Mouse (Mus musculus) heart, embryonic 14.5 days (tissue): ENCODE data around the gene Wbp1l. TPM values are rescaled to one million over a fixed set of nuclear protein-coding genes. Genes with fewer than 3 reads are reported as not detected.
A peak's percentile ranks its signal among the peaks of the same experiment; 100 is the strongest.
"Not testable (repeated sequence)": the region's sequence is repeated elsewhere in the genome, so short reads cannot be mapped to it uniquely, and the experiment has no call there.

Source experiments
- ATAC-seq: fragments of 200-750 bp; cut with Nextera tagmentation; 2 replicates; pipeline ENCODE4 v1.8.0; 2017; ENCODE audit warnings: low read depth, moderate TSS enrichment; ENCODE audit not compliant: insufficient number of reproducible peaks, insufficient read depth, low FRiP score
- H3K27ac ChIP-seq, 2 experiments: fragments of 200-500 bp in 1 of 2; fragments of 300-500 bp in 1 of 2; sonication (generic) in 1 of 2; replicated peaks in 1 of 2; 2 replicates each; pipeline ENCODE4 v1.5.1; 2012 to 2014; ENCODE audit warnings: low read depth in 2 of 2, low read length in 2 of 2, control low read depth in 1 of 2, mild to moderate bottlenecking in 1 of 2, mixed read lengths in 1 of 2; ENCODE audit not compliant: control insufficient read depth in 1 of 2, insufficient read depth in 1 of 2
- H3K27me3 ChIP-seq: fragments of 300-500 bp; sonication (generic); 2 replicates; pipeline ENCODE4 v1.6.1; 2014; ENCODE audit warnings: mild to moderate bottlenecking, low read length, control low read depth; ENCODE audit not compliant: control insufficient read depth, insufficient read depth
- H3K36me3 ChIP-seq: fragments of 300-500 bp; sonication (generic); 2 replicates; pipeline ENCODE4 v1.6.1; 2014; ENCODE audit warnings: mild to moderate bottlenecking, control low read depth, low read length, mixed read lengths; ENCODE audit not compliant: control insufficient read depth, insufficient read depth
- H3K4me1 ChIP-seq, 2 experiments: fragments of 200-500 bp in 1 of 2; fragments of 300-500 bp in 1 of 2; sonication (generic) in 1 of 2; 2 replicates each; pipeline ENCODE4 v1.6.1; 2012 to 2014; ENCODE audit warnings: low read length in 2 of 2, control low read depth in 1 of 2, mixed read lengths in 1 of 2; ENCODE audit not compliant: control insufficient read depth in 2 of 2, insufficient read depth in 2 of 2
- H3K4me2 ChIP-seq: fragments of 300-500 bp; sonication (generic); 2 replicates; pipeline ENCODE4 v1.6.1; 2014; ENCODE audit warnings: mild to moderate bottlenecking, low read length
- H3K4me3 ChIP-seq, 2 experiments: fragments of 200-500 bp in 1 of 2; fragments of 300-500 bp in 1 of 2; sonication (generic) in 1 of 2; 2 replicates each; pipeline ENCODE4 v1.5.1; 2012 to 2014; ENCODE audit warnings: low read length in 2 of 2, mild to moderate bottlenecking in 2 of 2, control low read depth in 1 of 2, low read depth in 1 of 2, moderate library complexity in 1 of 2; ENCODE audit not compliant: control insufficient read depth in 1 of 2, insufficient read depth in 1 of 2
- H3K9ac ChIP-seq: fragments of 300-500 bp; sonication (generic); 2 replicates; pipeline ENCODE4 v1.6.1; 2014; ENCODE audit warnings: mild to moderate bottlenecking, low read length
- H3K9me3 ChIP-seq: fragments of 300-500 bp; sonication (generic); 2 replicates; pipeline ENCODE4 v1.6.1; 2016; ENCODE audit warnings: low read length, control low read depth; ENCODE audit not compliant: control insufficient read depth
- WGBS: fragments of 180-500 bp; shearing (Covaris S2); extraction: QIAGEN DNeasy Blood & Tissue Kit; methylation state at CpG from one replicate; pipeline ENCODE4 v1.1.7; 2014; 5-methylcytosine and 5-hydroxymethylcytosine counted together
- polyA plus RNA-seq: library from polyadenylated mRNA; unstranded; fragments of >200 nt; fragmentation: Nextera tagmentation; extraction: Ambion mirVana; gene quantifications from 2 replicates; pipeline ENCODE4 v1.2.1, GENCODE M21; 2014

The Wbp1l gene
- polyA plus RNA-seq, 1 experiment from 2014 or later: 48.8 TPM

DNA sequence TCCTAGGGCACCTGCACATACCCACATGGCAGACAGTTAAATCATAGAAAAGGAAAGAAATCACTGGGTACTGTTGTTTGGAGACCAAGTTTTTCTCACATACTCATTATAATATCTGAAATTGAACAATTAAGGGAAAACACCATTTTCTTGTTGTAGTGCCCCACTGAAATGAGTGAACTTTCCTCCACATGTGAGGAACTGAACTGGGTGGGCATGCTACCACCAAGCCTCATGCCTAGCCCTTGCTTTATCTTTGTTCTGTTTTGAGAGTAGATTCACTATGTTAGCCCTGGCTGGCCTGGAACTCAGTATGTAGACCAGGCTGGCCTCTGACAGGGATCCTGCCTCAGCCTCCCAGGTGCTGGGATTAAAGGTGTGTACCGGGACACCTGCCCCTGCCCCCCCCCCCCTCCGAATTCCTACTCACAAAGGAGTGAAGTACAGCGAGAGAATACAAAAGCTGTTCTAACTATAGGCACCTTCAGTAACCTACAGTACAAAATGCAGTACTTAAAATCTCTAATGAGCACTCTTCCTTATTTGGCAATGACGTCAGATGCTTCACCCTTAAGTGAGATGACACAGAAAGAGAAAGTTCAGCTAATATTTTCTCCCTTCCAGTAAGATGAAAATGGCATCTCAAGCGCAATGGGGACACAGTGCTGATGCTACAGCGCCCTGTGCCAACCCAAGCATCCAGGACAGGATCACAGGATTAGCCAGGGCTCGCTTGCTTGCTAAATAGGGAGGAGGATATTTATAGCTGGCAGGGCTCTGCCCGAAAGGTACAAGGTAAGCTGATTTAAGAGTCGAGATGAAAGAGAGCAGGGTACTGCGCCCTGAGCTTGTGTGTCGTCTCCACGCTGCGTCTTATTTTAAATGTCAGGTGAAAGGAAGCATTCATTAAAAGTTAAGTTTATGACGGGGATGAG, 36.0 kb upstream of the Wbp1l start:
- Histone ChIP-seq H3K4me2 (peak overlapping the region; percentile 2), H3K9me3 (no peaks in the 10 kb centered on the region), H3K36me3 (peaks cover 3% of the 10 kb centered on the region; the same call in 1 of the 2 replicates), H3K27me3 (no peaks in the 10 kb centered on the region), H3K4me3 (no peak overlapping the region), H3K9ac (no peak overlapping the region), H3K4me1 (peaks cover 10 to 19% of the 10 kb centered on the region in 2 experiments), H3K27ac (peak overlapping the region; percentile 39 to 60)
- WGBS: 52% methylated on average over 14 of the region's 14 CpGs
- ATAC-seq: no peak

DNA sequence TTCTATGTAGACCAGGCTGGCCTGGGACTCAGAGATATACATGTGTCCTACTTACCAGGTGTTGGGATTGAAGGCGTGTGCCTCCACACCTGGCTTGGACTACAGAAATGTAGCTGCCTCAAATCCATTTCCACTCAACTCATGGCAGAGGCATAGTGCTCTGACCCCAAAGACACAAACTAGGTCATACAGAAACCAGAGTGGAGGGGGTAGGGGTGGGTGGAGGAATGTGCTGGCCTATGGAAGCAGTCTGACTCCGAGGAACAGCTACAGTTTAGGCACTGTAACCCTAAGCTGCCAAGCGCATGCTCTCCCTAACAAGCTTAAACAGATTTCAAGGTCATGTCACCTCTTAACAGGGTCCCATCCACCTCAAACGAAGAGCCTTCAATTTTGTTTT, 35.3 kb upstream of the Wbp1l start:
- 58% methylated on average over 4 of the region's 4 CpGs for WGBS
- ATAC-seq: no peak
- H3K27ac ChIP-seq: peak overlapping the region; percentile 39 to 54

DNA sequence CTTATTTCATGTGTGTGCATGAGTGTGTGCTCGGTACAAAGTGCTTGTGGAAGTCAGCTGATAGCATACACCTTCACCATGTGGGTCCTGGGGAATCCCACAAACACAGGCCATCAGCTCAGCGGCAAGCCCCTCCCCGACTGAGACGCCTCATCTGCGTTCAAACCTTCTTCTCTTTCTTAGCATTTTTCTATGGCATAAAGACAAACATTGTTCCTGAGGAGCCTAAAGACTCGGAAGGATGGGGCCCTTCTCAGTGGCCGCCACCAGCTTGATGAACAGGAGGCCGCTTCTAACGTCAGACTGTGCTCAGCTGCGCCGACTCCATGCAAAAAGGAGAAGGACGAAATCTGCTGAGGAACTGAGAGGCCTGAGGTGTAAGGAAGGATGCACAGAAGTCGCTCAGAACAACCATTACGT, 34.8 kb upstream of the Wbp1l start:
- H3K4me2 ChIP-seq: no peak overlapping the region
- no peaks in the 10 kb centered on the region for H3K9me3 ChIP-seq
- ATAC-seq: no peak
- peaks cover 10 to 19% of the 10 kb centered on the region in 2 experiments for H3K4me1 ChIP-seq
- H3K4me3 ChIP-seq: no peak overlapping the region
- H3K36me3 ChIP-seq: no peaks in the 10 kb centered on the region
- H3K9ac ChIP-seq: no peak overlapping the region
- H3K27ac ChIP-seq: peak overlapping the region in 1 of 2 experiments; percentile 39; a peak in 1 of 4 replicates
- H3K27me3 ChIP-seq: no peaks in the 10 kb centered on the region
- 82% methylated on average over 14 of the region's 14 CpGs for WGBS

More for the DNA sequence above, 35.3 kb upstream of the Wbp1l start:
- Histone ChIP-seq H3K9me3 (no peaks in the 10 kb centered on the region), H3K4me2 (no peak overlapping the region; the same call in 1 of the 2 replicates), H3K9ac (no peak overlapping the region), H3K27me3 (no peaks in the 10 kb centered on the region), H3K4me1 (peaks cover 10 to 19% of the 10 kb centered on the region in 2 experiments), H3K4me3 (no peak overlapping the region), H3K36me3 (no peaks in the 10 kb centered on the region)

DNA sequence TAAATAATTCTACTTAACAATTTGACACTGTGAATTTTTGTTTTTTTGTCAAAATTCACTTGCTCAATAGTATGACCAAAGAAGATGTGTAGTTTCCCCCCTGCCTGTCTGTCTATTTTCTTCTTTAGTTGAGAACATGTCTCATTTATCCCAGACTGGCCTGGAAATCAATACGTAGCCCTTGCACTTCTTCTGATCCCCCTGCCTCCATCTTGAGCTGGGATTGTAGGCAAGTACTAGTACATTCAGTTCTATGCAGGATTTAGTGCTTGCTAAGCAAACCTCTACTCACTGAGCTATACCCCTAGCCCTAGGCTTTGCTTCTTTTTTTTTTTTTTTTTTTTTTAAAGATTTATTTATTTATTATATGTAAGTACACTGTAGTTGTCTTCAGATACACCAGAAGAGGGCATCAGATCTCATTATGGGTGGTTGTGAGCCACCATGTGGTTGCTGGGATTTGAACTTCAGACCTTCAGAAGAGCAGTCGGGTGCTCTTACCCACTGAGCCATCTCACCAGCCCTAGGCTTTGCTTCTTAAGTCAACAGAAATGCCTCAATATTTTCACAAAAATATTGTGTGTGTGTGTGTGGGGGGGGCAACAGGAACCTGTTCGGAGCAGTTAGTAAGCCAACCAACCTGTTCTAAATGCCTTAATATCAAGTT, 27.5 kb upstream of the Wbp1l start:
- not testable (repeated sequence) for H3K4me3 ChIP-seq, ATAC-seq, H3K9me3 ChIP-seq, H3K27ac ChIP-seq, H3K9ac ChIP-seq, H3K36me3 ChIP-seq, H3K27me3 ChIP-seq
- Histone ChIP-seq H3K4me1 (peaks cover 0 to 12% of the 10 kb centered on the region in 2 experiments; a peak in 2 of 4 replicates), H3K4me2 (peak overlapping the region; percentile 83)
- WGBS: 88% methylated on average over 3 of the region's 3 CpGs

DNA sequence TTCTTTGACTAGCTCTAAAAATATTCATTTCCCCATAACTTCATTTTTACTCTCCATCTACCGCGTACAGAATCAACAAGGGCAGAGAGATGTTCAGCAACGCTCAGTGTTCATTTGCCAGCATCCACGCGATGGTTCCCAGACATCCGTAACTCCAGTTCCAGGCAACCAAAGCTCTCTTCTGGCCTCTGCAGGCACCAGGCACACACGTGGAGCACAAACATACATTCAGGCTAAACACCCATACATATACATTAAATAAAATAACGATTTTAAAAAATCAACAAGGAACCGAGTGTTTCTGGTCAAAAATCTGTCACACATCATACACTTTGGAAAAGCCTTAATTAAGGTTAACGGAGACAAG, 27.0 kb upstream of the Wbp1l start:
- no peaks in the 10 kb centered on the region for H3K36me3 ChIP-seq
- H3K27ac ChIP-seq: peak overlapping the region in 1 of 2 experiments; percentile 55; a peak in 1 of 4 replicates
- peak overlapping the region; percentile 81 for H3K9ac ChIP-seq
- peak overlapping the region; percentile 83 for H3K4me2 ChIP-seq
- no peaks in the 10 kb centered on the region for H3K27me3 ChIP-seq
- H3K4me3 ChIP-seq: peak overlapping the region; percentile 88 to 90; a peak in 3 of 4 replicates
- ATAC-seq: no peak
- no peaks in the 10 kb centered on the region for H3K9me3 ChIP-seq
- peaks cover 0 to 12% of the 10 kb centered on the region in 2 experiments; a peak in 2 of 4 replicates for H3K4me1 ChIP-seq
- 27% methylated on average over 10 of the region's 10 CpGs for WGBS

DNA sequence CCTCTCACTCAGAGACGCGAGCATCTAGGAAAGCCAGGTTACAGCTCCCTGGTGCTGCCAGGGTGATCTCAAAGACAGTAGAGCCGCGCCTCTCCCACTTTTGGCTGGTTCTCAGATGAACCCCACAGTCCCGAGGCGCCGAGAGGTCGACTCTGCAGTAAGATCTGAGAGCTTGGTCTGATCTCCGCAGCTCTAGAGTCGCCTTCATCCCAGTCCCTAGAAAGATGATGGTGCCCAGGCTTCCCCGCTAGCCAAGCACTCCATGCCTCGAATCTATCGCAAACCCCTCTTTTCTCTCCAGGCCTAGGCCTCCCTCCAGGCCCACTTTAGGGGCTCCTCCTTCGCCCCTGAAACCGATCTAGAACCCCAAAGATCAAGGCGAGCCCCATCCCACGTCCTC, 26.3 kb upstream of the Wbp1l start:
- Histone ChIP-seq H3K9me3 (no peaks in the 10 kb centered on the region), H3K27ac (peak overlapping the region; percentile 55 to 56), H3K4me1 (peaks cover 0 to 12% of the 10 kb centered on the region in 2 experiments; a peak in 2 of 4 replicates), H3K27me3 (no peaks in the 10 kb centered on the region), H3K4me3 (peak overlapping the region; percentile 88 to 90), H3K36me3 (no peaks in the 10 kb centered on the region), H3K4me2 (peak overlapping the region; percentile 83), H3K9ac (peak overlapping the region; percentile 81)
- under 1% methylated on average over 17 of the region's 17 CpGs for WGBS
- ATAC-seq: peak; percentile 4; the same call in 1 of the 2 replicates
